Mouse (Mus musculus) ovary, postnatal 14 days (tissue): ENCODE measurements around the gene Afmid.
"Not testable (repeated sequence)": the region's sequence is repeated elsewhere in the genome, so short reads cannot be mapped to it uniquely, and the experiment has no call there.

ENCODE experiments used
- DNase-seq: peaks from one replicate; pipeline ENCODE4 v3.0.0; 2022; ENCODE audit warnings: low spot score

Gene Afmid

GRCm38 (mm10) chr11:117825333-117826101, at the start of gene Afmid, which contains the start of gene Tk1:
Gene Afmid (plus strand): TSS chr11:117825924.
Gene Tk1 (minus strand): TSS chr11:117826092.
- no peak for DNase-seq

- DNase-seq = no peak
Observed at GRCm38 (mm10) chr11:117776085-117776792, 49.5 kb upstream of the Afmid start.

GRCm38 (mm10) chr11:117777111-117777510, 48.6 kb upstream of the Afmid start:
- DNase-seq = no peak

- DNase-seq = no peak
Observed at GRCm38 (mm10) chr11:117778031-117778430, 47.7 kb upstream of the Afmid start.

- DNase-seq = no peak
Observed at GRCm38 (mm10) chr11:117778851-117779433, 46.8 kb upstream of the Afmid start.

- peak; percentile 51 for DNase-seq
Observed at GRCm38 (mm10) chr11:117779434-117780198, 46.1 kb upstream of the Afmid start.

GRCm38 (mm10) chr11:117780199-117780515, 45.6 kb upstream of the Afmid start:
- no peak for DNase-seq

- DNase-seq = peak; percentile 75
Observed at GRCm38 (mm10) chr11:117780582-117781111, 45.1 kb upstream of the Afmid start.

GRCm38 (mm10) chr11:117781199-117781821, 44.4 kb upstream of the Afmid start:
- no peak for DNase-seq

- DNase-seq = no peak
Observed at GRCm38 (mm10) chr11:117781993-117782704, 43.6 kb upstream of the Afmid start, which contains the start of the genes Tmc8 and Tmc6. Gene Tmc8 (plus strand): TSS chr11:117782076. Gene Tmc6 (minus strand): TSS chr11:117782198.

GRCm38 (mm10) chr11:117782705-117783034, 43.1 kb upstream of the Afmid start:
- no peak for DNase-seq

- DNase-seq = no peak
Observed at GRCm38 (mm10) chr11:117783089-117783488, 42.6 kb upstream of the Afmid start.

- no peak for DNase-seq
Observed at GRCm38 (mm10) chr11:117783683-117784309, 41.9 kb upstream of the Afmid start.

- DNase-seq = no peak
Observed at GRCm38 (mm10) chr11:117786294-117786693, 39.4 kb upstream of the Afmid start.

GRCm38 (mm10) chr11:117788481-117788880, 37.2 kb upstream of the Afmid start:
- DNase-seq = not testable (repeated sequence)

GRCm38 (mm10) chr11:117790286-117790685, 35.4 kb upstream of the Afmid start:
- DNase-seq = peak; percentile 69

- no peak for DNase-seq
Observed at GRCm38 (mm10) chr11:117790703-117791440, 34.9 kb upstream of the Afmid start.

GRCm38 (mm10) chr11:117791441-117791761, 34.3 kb upstream of the Afmid start:
- DNase-seq = no peak

GRCm38 (mm10) chr11:117792281-117792888, 33.3 kb upstream of the Afmid start:
- no peak for DNase-seq
